Mouse (Mus musculus): ENCODE measurements around the gene Ddx3y.

The Ddx3y gene

GRCm38 (mm10) chrY:1286171-1286795 lies at the start of gene Ddx3y:
Gene Ddx3y, minus strand, starts transcription at chrY:1286629.
- peak; percentile 68 for DNase-seq (ENCODE audit: low spot score)

- no peak for DNase-seq (ENCODE audit: low spot score)
Observed at GRCm38 (mm10) chrY:1293708-1294107, 7.3 kb upstream of the Ddx3y start.

GRCm38 (mm10) chrY:1285735-1286134 lies 694 bp downstream of the Ddx3y start:
- peak; percentile 15 for DNase-seq (ENCODE audit: low spot score)

GRCm38 (mm10) chrY:1246117-1246516 lies 40.3 kb downstream of the Ddx3y start:
- DNase-seq (ENCODE audit: low spot score) = no peak

GRCm38 (mm10) chrY:1245426-1245863 lies 41.0 kb downstream of the Ddx3y start, which contains the start of gene Uty:
Gene Uty, minus strand, starts transcription at chrY:1245759.
- DNase-seq (ENCODE audit: low spot score) = peak; percentile 67

- DNase-seq (ENCODE audit: low spot score) = no peak
Observed at GRCm38 (mm10) chrY:1244940-1245339, 41.5 kb downstream of the Ddx3y start.

GRCm38 (mm10) chrY:1244421-1244820 lies 42.0 kb downstream of the Ddx3y start:
- DNase-seq (ENCODE audit: low spot score) = peak; percentile 1

- DNase-seq (ENCODE audit: low spot score) = no peak
Observed at GRCm38 (mm10) chrY:1220001-1220400, 66.4 kb downstream of the Ddx3y start.
